Mouse (Mus musculus): ENCODE measurements around the gene Nek7. TPM values are rescaled to one million over a fixed set of nuclear protein-coding genes. Genes with fewer than 3 reads are reported as not detected.

The Nek7 gene
- total RNA-seq, 2 experiments from 2014 or later, result 31.3 to 33.0 TPM

DNA sequence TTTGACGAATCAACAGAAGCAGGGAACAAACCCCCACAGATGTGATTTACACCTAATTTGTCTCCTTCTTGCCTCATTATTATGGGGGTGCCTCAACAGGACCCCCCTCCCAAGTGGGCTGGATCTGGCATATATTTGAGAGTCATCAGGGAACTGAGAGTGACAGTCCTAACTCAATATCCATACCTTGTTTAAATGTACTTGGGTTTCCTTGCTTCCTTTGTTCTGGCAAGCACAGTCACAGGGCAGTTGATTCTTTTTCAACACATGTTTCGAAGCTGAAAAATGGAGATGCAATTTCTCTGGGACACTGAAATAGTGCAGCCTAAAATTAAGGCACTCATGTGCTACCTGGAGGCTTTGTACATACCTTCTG lies 170.5 kb downstream of the Nek7 start:
- intact Hi-C loops (cut with DNase I), result no loop called here
- no peak for DNase-seq (ENCODE audit: low spot score in 2 of 2)

DNA sequence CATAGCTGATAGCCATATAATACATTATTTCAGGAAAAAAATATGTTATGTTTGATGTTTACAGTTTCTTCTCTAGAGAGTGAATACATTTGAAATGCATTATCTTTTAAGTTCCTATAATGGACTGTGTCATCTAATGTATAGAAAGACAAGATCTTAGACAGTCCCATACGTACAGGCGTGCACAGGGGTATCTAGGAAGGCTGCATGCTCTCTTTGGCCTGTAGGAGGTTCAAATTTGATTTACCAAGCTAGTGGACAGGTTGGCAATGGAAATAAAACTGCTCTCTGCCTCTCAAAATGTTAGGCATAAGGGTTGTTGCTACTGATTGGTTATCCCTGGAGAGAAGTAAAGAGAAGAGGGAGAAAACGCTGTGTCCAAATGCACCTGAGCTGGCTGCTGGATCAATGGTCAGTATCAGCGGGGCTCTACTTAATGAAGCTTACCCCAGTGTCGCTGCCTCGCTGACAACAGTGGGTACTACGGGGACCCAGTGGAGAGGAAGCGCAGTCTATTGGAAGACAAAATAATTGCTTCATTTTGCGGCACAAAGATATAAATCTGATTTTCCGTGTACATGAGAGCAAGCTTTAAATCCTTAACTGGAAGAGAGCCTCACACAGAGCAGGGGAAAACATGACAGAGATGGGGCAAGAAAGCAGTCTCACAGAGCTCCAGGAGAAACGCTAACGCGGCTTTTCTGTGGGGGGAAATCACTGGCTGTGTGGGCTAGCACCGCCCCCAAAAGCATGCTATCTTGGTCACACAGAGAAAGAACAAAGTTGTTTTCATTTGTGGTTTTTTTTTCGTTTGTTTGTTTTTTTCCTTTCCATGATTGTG lies 171.1 kb downstream of the Nek7 start:
- intact Hi-C loops (cut with DNase I), result no loop called here
- no peak for DNase-seq (ENCODE audit: low spot score in 2 of 2)

DNA sequence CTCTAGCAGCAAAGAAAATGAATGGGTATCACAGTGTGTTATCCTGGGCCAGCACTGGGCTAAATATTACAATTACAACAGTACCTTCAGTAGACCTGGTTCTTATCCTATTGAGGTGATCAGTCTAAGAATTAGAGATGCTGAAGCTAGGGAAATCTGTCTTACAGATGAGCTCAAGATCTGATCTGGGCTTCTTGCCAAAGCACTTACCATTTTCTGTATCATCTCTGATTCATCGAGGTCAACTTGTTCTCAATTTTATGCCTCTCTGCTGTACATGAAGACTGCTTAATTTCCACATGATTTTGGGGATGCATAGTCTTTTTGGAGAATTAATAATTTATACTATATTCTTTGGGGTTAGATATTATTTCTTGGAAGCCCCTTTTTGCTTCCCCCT lies 173.1 kb downstream of the Nek7 start:
- intact Hi-C loops (cut with DNase I), result no loop called here
- DNase-seq (ENCODE audit: low spot score in 2 of 2), result no peak

Other genes starting within 250 kb of the Nek7 start
- gene Lhx9, start 228.4 kb upstream of the Nek7 start, total RNA-seq (2021), result 1 to 10 TPM in 1 of 2 experiments, under 1 TPM in 1; 0.27 to 1.2 TPM
- 10 to 100 TPM; 13.3 to 18.0 TPM for gene 2310009B15Rik, start 236.7 kb upstream of the Nek7 start, total RNA-seq (2021)

All from left cerebral cortex, postnatal 36 days (tissue).